In the genomic region with DNA sequence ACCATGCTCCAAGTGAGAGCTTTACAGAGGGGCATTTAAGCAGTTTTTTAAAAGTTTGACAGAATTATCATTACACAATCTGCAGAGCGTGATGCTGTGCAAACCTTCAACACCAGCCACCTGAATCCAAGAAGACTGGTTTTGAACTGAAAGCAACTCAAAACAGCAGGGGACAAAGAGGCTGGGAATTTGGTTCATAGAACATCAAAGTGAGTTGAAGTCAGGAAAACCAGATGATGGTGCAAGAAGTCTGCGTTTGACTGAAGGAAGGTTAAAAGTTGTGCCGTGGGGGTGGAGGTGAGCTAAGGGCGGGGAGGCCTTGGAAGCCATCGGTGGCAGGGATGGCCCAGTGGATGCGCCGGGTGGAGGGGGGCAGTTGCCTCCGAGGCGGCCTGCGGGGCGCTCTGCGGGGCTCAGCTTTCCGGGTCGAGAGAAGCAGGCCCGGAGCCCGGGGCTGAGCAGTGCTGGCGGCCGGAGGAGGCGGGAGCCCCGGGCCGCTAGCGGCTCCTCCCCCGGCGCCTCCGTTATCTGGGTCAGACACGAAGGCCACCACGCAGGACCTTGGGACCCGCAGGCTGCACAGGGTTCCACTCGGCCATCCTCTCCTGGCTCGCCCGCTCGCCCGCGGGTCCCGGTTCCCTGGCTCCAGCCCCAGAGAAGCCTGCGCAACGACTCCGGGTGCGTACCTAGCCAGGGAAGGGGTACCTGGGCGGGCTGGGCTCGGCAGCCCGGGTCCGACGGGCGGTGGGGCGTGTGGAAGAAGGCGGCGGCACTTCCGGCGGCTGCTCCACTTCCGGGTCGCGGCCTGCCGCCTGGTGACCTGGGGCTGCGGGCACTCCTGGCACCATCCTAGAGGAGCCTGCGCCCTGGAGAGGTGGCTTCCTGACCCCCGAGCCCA, we compare ENCODE assay signal across 8 mouse cellular contexts. TPM values are rescaled to one million over a fixed set of nuclear protein-coding genes. Genes with fewer than 3 reads are reported as not detected.
DNase-seq lines count a peak whose midpoint lies in the region; ATAC-seq and TF ChIP-seq lines count a peak whose summit lies in the region.

No protein-coding gene starts in this region.

- H3K27ac ChIP-seq in gastrocnemius, adult 2 months, result peak overlapping the region; percentile 94
- peak overlapping the region; percentile 87 for H3K27ac ChIP-seq in hindbrain, postnatal 0 days

- H3K9ac ChIP-seq in hindbrain, postnatal 0 days (replicated peaks; ENCODE audit: low read length), result peak overlapping the region; percentile 91

- no peaks in the 10 kb centered on the region for H3K36me3 ChIP-seq in hindbrain, postnatal 0 days (ENCODE audit: insufficient read depth, low read length)

- no peak for TF ChIP-seq CTCF in gastrocnemius, adult 2 months (IDR thresholded peaks at IDR 0.05)
- TF ChIP-seq CTCF in hindbrain, postnatal 0 days (IDR thresholded peaks at IDR 0.05; ENCODE audit: low read depth), result no peak

- intact Hi-C loops in gastrocnemius, adult 2 months (cut with DNase I), result no loop called here

- no peaks in the 10 kb centered on the region for H3K4me1 ChIP-seq in hindbrain, postnatal 0 days (ENCODE audit: insufficient read depth, low read length)

- peak; percentile 96 for ATAC-seq in hindbrain, postnatal 0 days
- peak; percentile 92 for ATAC-seq in megakaryocyte, adult 5-6 weeks (ENCODE audit: poor library complexity, severe bottlenecking)

- 3% methylated on average over 54 of the region's 57 CpGs for WGBS in hindbrain, postnatal 0 days

- H3K4me3 ChIP-seq in gastrocnemius, adult 2 months, result peak overlapping the region; percentile 90
- peak overlapping the region; percentile 77 for H3K4me3 ChIP-seq in hindbrain, postnatal 0 days (ENCODE audit: low read length)

- no peaks in the 10 kb centered on the region for H3K9me3 ChIP-seq in hindbrain, postnatal 0 days (ENCODE audit: low read length)

- H3K4me2 ChIP-seq in hindbrain, postnatal 0 days (ENCODE audit: low read depth, low read length), result peak overlapping the region; percentile 91

- H3K27me3 ChIP-seq in hindbrain, postnatal 0 days (ENCODE audit: insufficient read depth, low read length), result no peaks in the 10 kb centered on the region

- DNase-seq in ZHBTc4 (ENCODE audit: low read depth, low spot score), result peak; percentile 69
- peak; percentile 44 to 73 for DNase-seq in cerebellum, postnatal 4 days (ENCODE audit: low spot score in 2 of 2)
- peak; percentile 87 for DNase-seq in gastrocnemius, adult 2 months
- DNase-seq in hindbrain, postnatal 0 days (ENCODE audit: low spot score), result peak; percentile 72
- peak; percentile 48 to 65 for DNase-seq in left cerebral cortex, adult 8-10 months (ENCODE audit: low spot score in 2 of 2)
- DNase-seq in right cerebral cortex, adult 18-20 months, result peak; percentile 79
- peak; percentile 68 for DNase-seq in urinary bladder, adult 2 months (ENCODE audit: low spot score)

RNA-seq across cellular contexts. Expression of gene Rmdn2, which starts 3.3 kb away (rescaled TPM):
- total RNA-seq in gastrocnemius, adult 2 months (2021), result 10 to 100 TPM; 13.4 to 13.5 TPM
- total RNA-seq in hindbrain, postnatal 0 days (2014; rRNA removed), result 3.6 and 6.1 TPM in 2 replicates
- polyA plus RNA-seq in hindbrain, postnatal 0 days (2015; fragmentation: Nextera tagmentation; extraction: Ambion mirVana), result 11.1 and 12.4 TPM in 2 replicates
- total RNA-seq in left cerebral cortex, adult 8-10 months (2022), result 10 to 100 TPM in 2 of 4 experiments, 1 to 10 TPM in 2; 8.6 to 15.7 (median 12.2) TPM
- total RNA-seq in megakaryocyte, adult 5-6 weeks (2015), result 3.8 and 5.1 TPM in 2 replicates
- 3.1 and 4.4 TPM in 2 replicates for total RNA-seq in megakaryocyte, adult 5-6 weeks (2017)
- 8.8 and 10.2 TPM in 2 replicates for polyA plus RNA-seq in urinary bladder, adult 2 months (2012; rRNA removed)

Comparison
In these comparisons a context has a peak if more than half of its experiments do, and no peak if none do; other contexts are left out.
1. Peak in every context shown above with its lines: DNase-seq, ATAC-seq, H3K4me3 ChIP-seq and H3K27ac ChIP-seq.